Mouse (Mus musculus) heart, embryonic 12.5 days (tissue): ENCODE results near the gene Zranb3. TPM values are rescaled to one million over a fixed set of nuclear protein-coding genes. Genes with fewer than 3 reads are reported as not detected.
"Not testable (repeated sequence)": the region's sequence is repeated elsewhere in the genome, so short reads cannot be mapped to it uniquely, and the experiment has no call there.

ENCODE experiments used
- ATAC-seq: fragments of 200-750 bp; cut with Nextera tagmentation; 2 replicates; pipeline ENCODE4 v1.8.0; 2017; ENCODE audit warnings: moderate TSS enrichment, moderate library complexity; ENCODE audit not compliant: insufficient number of reproducible peaks, low FRiP score
- H3K27ac ChIP-seq: fragments of 300-500 bp; sonication (generic); 2 replicates; pipeline ENCODE4 v1.5.1; 2016; ENCODE audit warnings: mild to moderate bottlenecking, moderate library complexity; ENCODE audit not compliant: poor library complexity, severe bottlenecking
- H3K27me3 ChIP-seq: fragments of 300-500 bp; sonication (generic); replicated peaks from 2 replicates; pipeline ENCODE4 v1.6.1; 2016; ENCODE audit warnings: mild to moderate bottlenecking, moderate library complexity
- H3K36me3 ChIP-seq: fragments of 300-500 bp; sonication (generic); 2 replicates; pipeline ENCODE4 v1.6.1; 2016; ENCODE audit warnings: mild to moderate bottlenecking, moderate library complexity
- H3K4me1 ChIP-seq: fragments of 300-500 bp; sonication (generic); replicated peaks from 2 replicates; pipeline ENCODE4 v1.6.1; 2016; ENCODE audit warnings: mild to moderate bottlenecking
- H3K4me2 ChIP-seq: fragments of 300-500 bp; sonication (generic); 2 replicates; pipeline ENCODE4 v1.6.1; 2016; ENCODE audit warnings: mild to moderate bottlenecking, moderate library complexity
- H3K4me3 ChIP-seq: fragments of 300-500 bp; sonication (generic); 2 replicates; pipeline ENCODE4 v1.5.1; 2016; ENCODE audit warnings: mild to moderate bottlenecking
- H3K9ac ChIP-seq: fragments of 300-500 bp; sonication (generic); 2 replicates; pipeline ENCODE4 v1.6.1; 2016; ENCODE audit warnings: mild to moderate bottlenecking, moderate library complexity
- H3K9me3 ChIP-seq: fragments of 300-500 bp; sonication (generic); replicated peaks from 2 replicates; pipeline ENCODE4 v1.6.1; 2016; ENCODE audit warnings: mild to moderate bottlenecking, moderate library complexity
- WGBS: fragments of 180-500 bp; shearing (Covaris S2); methylation state at CpG from one replicate; pipeline ENCODE4 v1.1.7; 2016; 5-methylcytosine and 5-hydroxymethylcytosine counted together
- polyA plus RNA-seq: library from polyadenylated mRNA; unstranded; fragments of >200 nt; fragmentation: Nextera tagmentation; extraction: Ambion mirVana; gene quantifications from 2 replicates; pipeline ENCODE4 v1.2.1, GENCODE M21; 2016

Zranb3 gene
- polyA plus RNA-seq, 1 experiment from 2014 or later: 7.6 TPM

- Histone ChIP-seq H3K4me3 (no peak overlapping the region), H3K4me2 (no peak overlapping the region), H3K9me3 (no peaks in the 10 kb centered on the region), H3K4me1 (peaks cover 29% of the 10 kb centered on the region), H3K36me3 (peaks cover 13% of the 10 kb centered on the region; the same call in 1 of the 2 replicates), H3K27me3 (no peaks in the 10 kb centered on the region), H3K9ac (no peak overlapping the region), H3K27ac (no peak overlapping the region)
- ATAC-seq: no peak
- 81% methylated on average over 3 of the region's 3 CpGs for WGBS
Observed at GRCm38 (mm10) chr1:127963326-127963725, 139.5 kb downstream of the Zranb3 start.

- ATAC-seq: no peak
- no peak overlapping the region for H3K27ac ChIP-seq
- no peak overlapping the region for H3K4me2 ChIP-seq
- no peaks in the 10 kb centered on the region for H3K27me3 ChIP-seq
- H3K4me1 ChIP-seq: peaks cover 29% of the 10 kb centered on the region
- no peak overlapping the region for H3K4me3 ChIP-seq
- H3K9me3 ChIP-seq: no peaks in the 10 kb centered on the region
- H3K9ac ChIP-seq: no peak overlapping the region
- 81% methylated on average over 1 of the region's 1 CpGs for WGBS
- H3K36me3 ChIP-seq: peaks cover 17% of the 10 kb centered on the region; the same call in 1 of the 2 replicates
Observed at GRCm38 (mm10) chr1:127961140-127961539, 141.7 kb downstream of the Zranb3 start.

- H3K9me3 ChIP-seq: no peaks in the 10 kb centered on the region
- H3K27ac ChIP-seq: peak overlapping the region; percentile 20
- ATAC-seq: peak; percentile 36; the same call in 1 of the 2 replicates
- H3K4me3 ChIP-seq: no peak overlapping the region
- peaks cover 15% of the 10 kb centered on the region for H3K4me1 ChIP-seq
- WGBS: 33% methylated on average over 7 of the region's 7 CpGs
- no peak overlapping the region for H3K4me2 ChIP-seq
- H3K27me3 ChIP-seq: no peaks in the 10 kb centered on the region
- no peak overlapping the region for H3K9ac ChIP-seq
- peaks cover 18% of the 10 kb centered on the region; the same call in 1 of the 2 replicates for H3K36me3 ChIP-seq
Observed at GRCm38 (mm10) chr1:127959312-127959718, 143.5 kb downstream of the Zranb3 start.

GRCm38 (mm10) chr1:127958801-127959200 lies 144.0 kb downstream of the Zranb3 start:
- peaks cover 12% of the 10 kb centered on the region for H3K4me1 ChIP-seq
- no peak overlapping the region for H3K4me3 ChIP-seq
- peaks cover 19% of the 10 kb centered on the region; the same call in 1 of the 2 replicates for H3K36me3 ChIP-seq
- WGBS: 39% methylated on average over 5 of the region's 5 CpGs
- ATAC-seq: peak; percentile 53; the same call in 1 of the 2 replicates
- no peak overlapping the region for H3K4me2 ChIP-seq
- no peaks in the 10 kb centered on the region for H3K9me3 ChIP-seq
- H3K27me3 ChIP-seq: no peaks in the 10 kb centered on the region
- H3K27ac ChIP-seq: peak overlapping the region; percentile 20
- no peak overlapping the region for H3K9ac ChIP-seq

- WGBS: 92% methylated on average over 1 of the region's 1 CpGs
- ATAC-seq: no peak
Observed at GRCm38 (mm10) chr1:127956524-127956923, 146.3 kb downstream of the Zranb3 start.

GRCm38 (mm10) chr1:127954800-127955199 lies 148.0 kb downstream of the Zranb3 start:
- H3K36me3 ChIP-seq: peaks cover 26% of the 10 kb centered on the region
- peaks cover 5% of the 10 kb centered on the region; the same call in 1 of the 2 replicates for H3K4me1 ChIP-seq
- H3K9ac ChIP-seq: no peak overlapping the region
- no peak overlapping the region for H3K4me2 ChIP-seq
- H3K4me3 ChIP-seq: no peak overlapping the region
- H3K27ac ChIP-seq: no peak overlapping the region
- no peaks in the 10 kb centered on the region for H3K27me3 ChIP-seq
- ATAC-seq: no peak
- no peaks in the 10 kb centered on the region for H3K9me3 ChIP-seq
- 87% methylated on average over 4 of the region's 4 CpGs for WGBS

More at GRCm38 (mm10) chr1:127956524-127956923, 146.3 kb downstream of the Zranb3 start:
- Histone ChIP-seq H3K4me2 (no peak overlapping the region), H3K4me3 (no peak overlapping the region), H3K27me3 (no peaks in the 10 kb centered on the region), H3K4me1 (peaks cover 6% of the 10 kb centered on the region; the same call in 1 of the 2 replicates), H3K9ac (no peak overlapping the region), H3K27ac (no peak overlapping the region), H3K9me3 (no peaks in the 10 kb centered on the region), H3K36me3 (peaks cover 35% of the 10 kb centered on the region)

- H3K27ac ChIP-seq, H3K9ac ChIP-seq, H3K4me2 ChIP-seq, ATAC-seq, H3K27me3 ChIP-seq, H3K4me1 ChIP-seq, H3K9me3 ChIP-seq, H3K4me3 ChIP-seq: not testable (repeated sequence)
- 72% methylated on average over 4 of the region's 4 CpGs for WGBS
- peaks cover 26% of the 10 kb centered on the region for H3K36me3 ChIP-seq
Observed at GRCm38 (mm10) chr1:127954198-127954597, 148.6 kb downstream of the Zranb3 start.

- Histone ChIP-seq H3K4me1 (0 out of 2 replicates have a peak, but pooled peaks cover 6% of the 10 kb centered on the region), H3K9ac (no peak overlapping the region), H3K27me3 (no peaks in the 10 kb centered on the region), H3K9me3 (0 out of 2 replicates have a peak, but pooled peaks cover 5% of the 10 kb centered on the region), H3K4me3 (no peak overlapping the region), H3K4me2 (no peak overlapping the region), H3K27ac (no peak overlapping the region), H3K36me3 (peaks cover 31% of the 10 kb centered on the region)
- 83% methylated on average over 4 of the region's 4 CpGs for WGBS
- ATAC-seq: no peak
Observed at GRCm38 (mm10) chr1:127952276-127952675, 150.6 kb downstream of the Zranb3 start.

GRCm38 (mm10) chr1:127948748-127949147 lies 154.1 kb downstream of the Zranb3 start:
- H3K9me3 ChIP-seq: 0 out of 2 replicates have a peak, but pooled peaks cover 5% of the 10 kb centered on the region
- 78% methylated on average over 5 of the region's 5 CpGs for WGBS
- H3K4me2 ChIP-seq: peak overlapping the region; percentile 15; the same call in 1 of the 2 replicates
- H3K9ac ChIP-seq: no peak overlapping the region
- no peak overlapping the region for H3K27ac ChIP-seq
- H3K36me3 ChIP-seq: peaks cover 35% of the 10 kb centered on the region
- no peak overlapping the region for H3K4me3 ChIP-seq
- no peaks in the 10 kb centered on the region for H3K27me3 ChIP-seq
- 0 out of 2 replicates have a peak, but pooled peaks cover 6% of the 10 kb centered on the region for H3K4me1 ChIP-seq
- no peak for ATAC-seq

GRCm38 (mm10) chr1:127946615-127947249 lies 156.1 kb downstream of the Zranb3 start:
- no peaks in the 10 kb centered on the region for H3K27me3 ChIP-seq
- peaks cover 38% of the 10 kb centered on the region for H3K36me3 ChIP-seq
- no peak for ATAC-seq
- H3K9ac ChIP-seq: no peak overlapping the region
- H3K4me3 ChIP-seq: no peak overlapping the region
- no peak overlapping the region for H3K27ac ChIP-seq
- 78% methylated on average over 5 of the region's 5 CpGs for WGBS
- no peak overlapping the region for H3K4me2 ChIP-seq
- H3K4me1 ChIP-seq: 0 out of 2 replicates have a peak, but pooled peaks cover 6% of the 10 kb centered on the region
- H3K9me3 ChIP-seq: 0 out of 2 replicates have a peak, but pooled peaks cover 5% of the 10 kb centered on the region

- no peak overlapping the region for H3K27ac ChIP-seq
- H3K9ac ChIP-seq: no peak overlapping the region
- no peak overlapping the region for H3K4me2 ChIP-seq
- 0 out of 2 replicates have a peak, but pooled peaks cover 5% of the 10 kb centered on the region for H3K9me3 ChIP-seq
- H3K4me1 ChIP-seq: 0 out of 2 replicates have a peak, but pooled peaks cover 6% of the 10 kb centered on the region
- WGBS: 71% methylated on average over 3 of the region's 3 CpGs
- peaks cover 41% of the 10 kb centered on the region for H3K36me3 ChIP-seq
- no peaks in the 10 kb centered on the region for H3K27me3 ChIP-seq
- no peak overlapping the region for H3K4me3 ChIP-seq
- ATAC-seq: no peak
Observed at GRCm38 (mm10) chr1:127945696-127946575, 156.9 kb downstream of the Zranb3 start.
